Mouse (Mus musculus) ES-E14 (cell line): ENCODE measurements around the gene Tulp1.

Experiments used
- CHD2 ChIP-seq: IDR thresholded peaks from 2 replicates; pipeline ENCODE4 v1.6.1; 2014; ENCODE audit warnings: mild to moderate bottlenecking, low read depth, low read length, inconsistent platforms
- HCFC1 ChIP-seq: IDR thresholded peaks from 2 replicates; pipeline ENCODE4 v1.6.1; 2012; ENCODE audit warnings: low read length, inconsistent platforms, borderline replicate concordance; ENCODE audit not compliant: insufficient read depth
- ZC3H11A ChIP-seq: IDR thresholded peaks from 2 replicates; pipeline ENCODE4 v1.6.1; 2012; ENCODE audit warnings: low read depth, mild to moderate bottlenecking, inconsistent platforms, low read length, borderline replicate concordance
- ZNF384 ChIP-seq: IDR thresholded peaks from 2 replicates; pipeline ENCODE4 v1.6.1; 2012; ENCODE audit warnings: low read depth, low read length, inconsistent platforms

DNA sequence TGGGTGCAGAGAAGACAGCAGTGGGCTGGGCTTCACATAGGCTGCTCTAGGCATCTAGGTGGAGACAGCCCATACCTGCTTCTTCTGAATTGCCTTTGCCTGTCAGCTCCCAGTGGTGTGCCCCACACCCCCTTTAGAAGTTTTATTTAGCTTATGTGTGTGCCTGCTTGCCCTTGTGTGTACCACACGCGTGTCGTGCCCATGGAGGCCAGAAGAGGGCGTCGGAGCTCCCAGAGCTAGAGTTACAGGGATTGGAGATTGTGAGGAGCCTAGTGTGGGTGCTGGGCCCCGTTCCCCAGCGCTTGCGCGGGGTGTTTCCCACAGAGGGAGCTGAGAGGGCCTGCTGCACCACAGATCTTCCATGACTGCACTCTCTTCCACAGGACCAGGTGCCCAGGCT is 48.5 kb downstream of the Tulp1 start:
- no peak for TF ChIP-seq ZNF384
- no peak for TF ChIP-seq ZC3H11A
- TF ChIP-seq HCFC1: no peak
- TF ChIP-seq CHD2: no peak
